Mouse (Mus musculus) adrenal gland, postnatal 36 days (tissue): ENCODE data around the gene Fgd6. TPM values are rescaled to one million over a fixed set of nuclear protein-coding genes. Genes with fewer than 3 reads are reported as not detected.

ENCODE experiments used
- DNase-seq, 2 experiments: peaks; one replicate each; pipeline ENCODE4 v3.0.0; 2021; ENCODE audit warnings: mixed read lengths in 1 of 2
- total RNA-seq, 2 experiments: library from RNA; stranded (reverse); gene quantifications; 2 replicates each; pipeline ENCODE4 v1.2.3; 2021

The Fgd6 gene
- total RNA-seq, 2 experiments from 2014 or later = 5.1 to 5.8 TPM

- DNase-seq = no peak
Measured at GRCm38 (mm10) chr10:94095743-94096465, 60.1 kb downstream of the Fgd6 start.

GRCm38 (mm10) chr10:94097081-94097845 is 61.5 kb downstream of the Fgd6 start:
- no peak for DNase-seq

- peak; percentile 17 to 34 for DNase-seq
Measured at GRCm38 (mm10) chr10:94098100-94098499, 62.3 kb downstream of the Fgd6 start.

GRCm38 (mm10) chr10:94105498-94105897 is 69.7 kb downstream of the Fgd6 start:
- DNase-seq = no peak

GRCm38 (mm10) chr10:94107168-94107567 is 71.4 kb downstream of the Fgd6 start:
- DNase-seq = peak; percentile 9 to 25

- no peak for DNase-seq
Measured at GRCm38 (mm10) chr10:94107607-94108006, 71.8 kb downstream of the Fgd6 start.

- no peak for DNase-seq
Measured at GRCm38 (mm10) chr10:94108791-94109190, 73.0 kb downstream of the Fgd6 start.

- no peak for DNase-seq
Measured at GRCm38 (mm10) chr10:94110834-94111754, 75.3 kb downstream of the Fgd6 start.

- DNase-seq = no peak
Measured at GRCm38 (mm10) chr10:94112207-94112606, 76.4 kb downstream of the Fgd6 start.

GRCm38 (mm10) chr10:94115893-94116599 is 80.2 kb downstream of the Fgd6 start:
- peak; percentile 74 to 80 for DNase-seq

GRCm38 (mm10) chr10:94116781-94117340 is 81.1 kb downstream of the Fgd6 start:
- DNase-seq = peak; percentile 60 to 73

GRCm38 (mm10) chr10:94117916-94118315 is 82.1 kb downstream of the Fgd6 start:
- DNase-seq = no peak

GRCm38 (mm10) chr10:94118993-94119392 is 83.2 kb downstream of the Fgd6 start:
- DNase-seq = no peak

- peak in 1 of 2 experiments; percentile 19 for DNase-seq
Measured at GRCm38 (mm10) chr10:94120676-94121075, 84.9 kb downstream of the Fgd6 start.

- no peak for DNase-seq
Measured at GRCm38 (mm10) chr10:94122595-94122994, 86.8 kb downstream of the Fgd6 start.

- DNase-seq = no peak
Measured at GRCm38 (mm10) chr10:94123581-94123980, 87.8 kb downstream of the Fgd6 start.

GRCm38 (mm10) chr10:94124376-94124775 is 88.6 kb downstream of the Fgd6 start:
- DNase-seq = peak in 1 of 2 experiments; percentile 19

GRCm38 (mm10) chr10:94129680-94130119 is 93.9 kb downstream of the Fgd6 start:
- DNase-seq = no peak

- no peak for DNase-seq
Measured at GRCm38 (mm10) chr10:94133081-94133480, 97.3 kb downstream of the Fgd6 start.

- DNase-seq = no peak
Measured at GRCm38 (mm10) chr10:94133674-94134073, 97.9 kb downstream of the Fgd6 start.
